Mouse (Mus musculus) olfactory bulb, adult 2 months (tissue): ENCODE measurements around the gene Gabpb2. TPM values are rescaled to one million over a fixed set of nuclear protein-coding genes. Genes with fewer than 3 reads are reported as not detected.

Source experiments
- H3K27ac ChIP-seq: fragments of 200-500 bp; 2 replicates; pipeline ENCODE4 v1.5.1; 2012; ENCODE audit warnings: low read depth, low read length; ENCODE audit not compliant: insufficient read depth
- H3K4me1 ChIP-seq: fragments of 200-500 bp; 2 replicates; pipeline ENCODE4 v1.6.1; 2012; ENCODE audit warnings: low read length; ENCODE audit not compliant: control insufficient read depth, insufficient read depth
- H3K4me3 ChIP-seq: fragments of 200-500 bp; 2 replicates; pipeline ENCODE4 v1.5.1; 2012; ENCODE audit warnings: mild to moderate bottlenecking, low read depth, low read length, moderate library complexity; ENCODE audit not compliant: insufficient read depth
- CTCF ChIP-seq: fragments of 200-500 bp; IDR thresholded peaks from 2 replicates; pipeline ENCODE4 v1.5.1; 2012; ENCODE audit warnings: low read depth, mild to moderate bottlenecking, low read length, moderate library complexity; ENCODE audit not compliant: insufficient read depth
- POLR2A ChIP-seq: fragments of 200-500 bp; IDR thresholded peaks from 2 replicates; pipeline ENCODE4 v1.6.1; 2012; ENCODE audit warnings: mild to moderate bottlenecking, low read depth, low read length, moderate library complexity; ENCODE audit not compliant: insufficient read depth
- whole genome bisulfite sequencing: fragments of 180-500 bp; shearing (Covaris S2); methylation state at CpG from one replicate; pipeline ENCODE4 v1.1.7; 2018; 5-methylcytosine and 5-hydroxymethylcytosine counted together
- polyA plus RNA-seq: library from polyadenylated mRNA; stranded (reverse); fragments of >200 nt; gene quantifications from 2 replicates; pipeline ENCODE4 v1.2.4, GENCODE M21; 2012; ENCODE audit warnings: low replicate concordance; ENCODE audit not compliant: missing spikeins, insufficient read depth, insufficient read length

The Gabpb2 gene
- polyA plus RNA-seq, 1 experiment: not detected

DNA sequence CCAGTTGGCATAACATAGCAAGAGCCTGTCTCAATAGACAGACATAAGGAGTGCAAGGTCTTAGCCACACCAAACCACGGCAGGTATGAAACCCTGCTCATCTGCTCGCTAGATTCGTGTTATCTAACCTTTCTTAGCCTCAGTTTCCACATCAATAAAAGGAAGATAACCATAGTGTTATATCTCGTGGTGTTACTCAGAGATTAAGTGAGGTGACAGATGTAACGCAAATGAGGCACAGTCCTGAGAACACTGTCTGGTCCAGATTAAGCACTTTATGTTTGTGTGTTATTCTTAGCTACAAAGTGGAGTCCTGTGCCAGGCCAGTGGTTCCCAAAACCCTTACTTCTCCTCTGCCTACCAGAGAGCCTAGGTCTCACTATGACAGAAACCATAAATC is 52.9 kb downstream of the Gabpb2 start:
- 86% methylated on average over 5 of the region's 5 CpGs for WGBS
- H3K27ac ChIP-seq: no peak overlapping the region
- H3K4me1 ChIP-seq: peaks cover 25% of the 10 kb centered on the region
- TF ChIP-seq POLR2A (no peak), CTCF (no peak)
- H3K4me3 ChIP-seq: no peak overlapping the region

DNA sequence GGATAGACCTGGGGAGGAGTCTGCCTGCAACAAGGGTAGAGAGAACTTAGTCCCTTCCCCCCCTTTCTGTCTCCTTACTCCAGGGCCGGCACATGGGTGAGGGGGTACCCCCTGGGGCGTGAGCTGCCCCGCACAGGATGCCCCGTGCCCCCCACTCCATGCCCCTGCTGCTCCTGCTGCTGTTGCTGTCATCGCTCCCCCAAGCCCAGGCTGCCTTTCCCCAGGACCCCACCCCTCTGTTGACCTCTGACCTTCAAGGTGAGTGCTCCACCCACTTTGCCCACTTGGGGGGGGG is 53.5 kb downstream of the Gabpb2 start:
- WGBS: 71% methylated on average over 5 of the region's 5 CpGs
- Histone ChIP-seq H3K4me1 (peaks cover 29% of the 10 kb centered on the region), H3K4me3 (no peak overlapping the region), H3K27ac (no peak overlapping the region)
- TF ChIP-seq POLR2A (no peak), CTCF (no peak)

DNA sequence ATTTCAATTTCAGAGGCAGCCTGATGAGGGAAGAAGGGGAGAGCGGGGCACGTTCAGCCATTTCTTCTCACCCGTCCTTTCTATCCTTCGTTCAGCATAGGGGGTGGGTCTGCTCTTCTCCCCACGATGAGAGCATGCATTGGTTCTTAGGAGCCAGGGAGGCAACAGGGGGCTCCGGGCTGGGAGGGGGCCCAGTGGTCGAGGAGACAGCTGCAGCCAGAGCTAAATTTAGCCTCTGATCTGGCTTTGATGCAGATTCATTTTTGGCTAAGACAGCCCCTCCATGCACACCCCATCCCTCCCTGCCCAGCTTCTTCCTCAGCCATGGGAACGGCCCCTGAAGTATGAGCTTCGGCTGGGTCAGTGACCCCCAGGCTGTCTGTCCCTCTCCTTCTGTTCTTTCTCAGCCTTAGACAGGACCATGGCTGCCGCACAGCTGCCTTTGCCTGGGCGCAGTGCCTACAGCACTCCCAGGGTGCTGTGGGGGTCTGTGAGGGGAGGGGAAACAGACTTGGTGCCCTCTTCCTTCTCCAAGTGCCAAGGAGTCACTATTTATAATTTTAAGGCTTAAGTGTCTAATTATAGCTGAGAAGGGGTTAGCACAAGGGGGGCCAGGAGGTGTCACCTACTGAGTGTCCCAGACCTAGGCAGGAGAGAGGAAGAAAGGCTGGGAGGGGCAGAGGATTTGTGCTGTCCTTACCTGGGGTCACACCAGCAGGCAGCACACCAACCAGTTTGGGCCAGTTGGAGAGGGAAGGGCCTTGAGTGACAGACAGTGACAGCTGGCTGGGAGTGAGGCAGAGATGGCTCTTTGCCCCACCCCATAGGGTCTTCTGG is 54.1 kb downstream of the Gabpb2 start:
- WGBS: 41% methylated on average over 11 of the region's 11 CpGs
- Histone ChIP-seq H3K4me3 (no peak overlapping the region), H3K27ac (0 out of 2 replicates have a peak overlapping the region, but pooled peaks have one; percentile 31), H3K4me1 (peaks cover 29% of the 10 kb centered on the region)
- no peak for TF ChIP-seq POLR2A
- no peak for TF ChIP-seq CTCF

DNA sequence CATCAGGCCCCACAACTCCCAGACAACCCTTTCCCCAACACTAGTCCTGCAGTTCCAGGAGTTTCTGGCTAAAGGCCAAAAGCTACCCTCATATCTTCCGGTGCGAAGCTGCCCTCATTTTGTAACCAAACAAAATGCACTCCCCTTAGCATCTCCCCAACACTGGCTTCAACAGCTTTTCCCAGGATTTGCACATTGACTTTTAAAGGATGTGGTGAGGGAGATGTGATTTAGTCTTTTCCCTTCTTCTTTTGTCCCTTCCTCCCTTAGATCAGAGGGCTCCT is 55.4 kb downstream of the Gabpb2 start:
- Histone ChIP-seq H3K27ac (peak overlapping the region; percentile 15; the same call in 1 of the 2 replicates), H3K4me1 (peaks cover 29% of the 10 kb centered on the region), H3K4me3 (no peak overlapping the region)
- WGBS: 35% methylated on average over 2 of the region's 2 CpGs
- TF ChIP-seq CTCF (no peak), POLR2A (no peak)

DNA sequence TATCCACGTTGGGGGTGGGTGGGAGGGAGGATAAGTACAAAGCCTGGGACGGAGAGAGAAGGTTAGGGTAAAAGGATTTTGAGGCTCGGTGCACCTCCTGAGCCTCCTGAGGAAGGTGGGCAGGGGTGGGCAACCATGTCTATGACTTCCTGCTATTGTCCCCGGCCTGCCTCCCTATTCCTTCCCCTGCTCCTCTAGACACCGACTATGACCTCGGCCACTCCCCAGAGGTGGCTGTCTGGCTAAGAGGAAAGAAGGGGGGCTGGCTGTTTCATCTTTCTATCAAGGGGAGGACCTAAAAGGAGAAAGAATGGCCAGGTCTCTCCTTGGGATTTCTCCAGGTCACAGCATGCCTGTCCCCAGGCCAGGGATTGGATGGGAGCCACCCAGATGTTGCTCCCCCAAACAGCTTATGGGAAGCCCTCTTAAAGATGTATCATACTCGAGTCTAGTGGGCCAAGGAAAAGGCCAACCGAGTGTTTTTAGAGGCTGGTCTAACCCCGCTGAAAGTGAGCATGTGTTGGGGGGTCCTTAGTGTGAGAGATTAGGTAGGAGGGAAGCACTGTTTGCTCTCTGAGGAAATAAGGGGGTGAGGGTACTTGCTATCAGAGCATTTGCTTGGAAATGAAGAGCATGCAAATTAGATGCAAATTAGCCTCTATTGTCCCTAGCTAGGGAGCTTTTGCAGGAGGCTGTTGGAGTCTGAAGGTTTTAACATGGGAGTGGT is 55.9 kb downstream of the Gabpb2 start:
- peaks cover 29% of the 10 kb centered on the region for H3K4me1 ChIP-seq
- H3K27ac ChIP-seq: peak overlapping the region; percentile 15; the same call in 1 of the 2 replicates
- TF ChIP-seq POLR2A: no peak
- TF ChIP-seq CTCF: no peak
- 12% methylated on average over 9 of the region's 9 CpGs for WGBS
- peak overlapping the region; percentile 84 for H3K4me3 ChIP-seq

DNA sequence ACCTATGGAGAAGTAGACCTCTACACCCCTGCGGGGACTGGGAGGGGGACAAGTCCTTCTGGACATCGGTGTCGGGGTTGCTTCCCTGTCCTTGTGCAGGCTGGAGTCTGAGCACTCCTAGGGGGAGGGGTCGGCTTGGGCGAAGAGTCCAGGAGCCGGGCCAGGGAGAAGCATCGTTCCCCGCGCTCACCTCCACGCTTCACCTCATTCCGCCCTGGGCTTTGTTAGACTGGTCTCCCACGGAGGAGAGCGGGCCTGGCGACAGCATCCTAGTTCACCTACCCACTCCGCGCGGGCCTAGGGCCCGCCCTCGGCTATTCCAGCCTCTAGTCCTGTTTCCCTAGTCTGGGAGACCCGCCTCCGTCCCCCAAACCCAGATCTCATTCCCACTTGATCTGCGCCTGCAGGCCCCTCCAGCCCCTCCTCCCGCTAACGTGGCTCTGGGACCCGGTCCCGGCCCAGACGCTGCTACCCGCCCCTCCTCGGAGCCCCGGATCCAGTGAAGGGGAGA is 56.6 kb downstream of the Gabpb2 start:
- peak overlapping the region; percentile 84 for H3K4me3 ChIP-seq
- peaks cover 29% of the 10 kb centered on the region for H3K4me1 ChIP-seq
- WGBS: under 1% methylated on average over 30 of the region's 30 CpGs
- 0 out of 2 replicates have a peak overlapping the region, but pooled peaks have one; percentile 17 for H3K27ac ChIP-seq
- TF ChIP-seq POLR2A (no peak), CTCF (no peak)

DNA sequence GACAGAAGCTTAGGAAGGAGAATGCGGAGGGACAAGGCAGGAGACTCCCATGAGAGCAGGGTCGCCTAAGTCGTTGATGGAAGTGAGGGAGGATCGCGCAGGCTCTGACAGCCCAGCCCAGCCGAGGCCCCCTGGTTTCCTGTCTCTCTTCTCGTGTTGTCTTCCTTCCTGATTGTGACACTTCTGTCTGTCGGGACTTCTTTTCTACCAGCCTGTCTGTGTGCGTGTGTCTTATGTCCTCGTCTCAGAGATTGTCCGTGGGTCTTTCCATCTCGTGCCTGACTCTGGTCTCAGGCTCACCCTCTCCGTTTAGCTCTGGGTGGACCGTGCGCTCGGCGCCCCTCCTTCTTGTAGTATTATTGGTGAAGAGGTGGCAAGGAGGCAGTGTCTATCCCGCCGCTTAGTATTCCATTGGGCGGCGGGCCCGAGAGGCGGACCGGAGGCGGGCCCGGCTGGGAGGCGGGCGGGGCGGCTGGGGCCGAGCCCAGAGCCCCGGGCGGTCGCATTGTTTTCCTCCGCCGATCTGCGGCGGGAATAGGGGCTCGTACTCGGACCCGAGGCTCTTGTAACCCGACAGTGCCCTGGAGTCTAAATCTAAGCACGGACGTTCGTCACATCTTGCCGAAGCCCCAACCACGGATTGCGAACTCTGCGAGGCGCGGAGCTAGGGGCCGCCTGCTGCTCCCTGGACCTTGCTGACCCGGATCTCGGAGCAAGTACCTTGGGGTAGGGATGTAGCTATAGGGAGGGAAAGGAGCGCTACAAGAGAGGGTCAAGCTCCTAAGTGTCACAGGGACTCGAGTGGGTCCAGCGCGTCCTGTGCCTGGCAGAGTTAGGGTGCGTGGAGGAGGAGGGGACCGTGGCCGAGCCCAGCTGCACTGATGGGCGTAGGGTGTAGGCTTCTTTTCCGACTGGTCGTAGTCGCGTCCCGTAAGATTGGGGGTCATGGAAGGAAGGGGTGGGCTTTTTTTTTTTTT is 57.4 kb downstream of the Gabpb2 start, which contains the start of gene Sema6c:
Gene Sema6c, plus strand, starts transcription at position 471 of the 977 bp plus-strand sequence.
- H3K27ac ChIP-seq: 0 out of 2 replicates have a peak within 1 kb of the TSS, but pooled peaks have one; percentile 17
- WGBS: under 1% methylated on average over 66 of the region's 66 CpGs
- H3K4me1 ChIP-seq: peaks cover 29% of the 10 kb centered on the region
- TF ChIP-seq POLR2A: peak; percentile 44
- TF ChIP-seq CTCF: no peak
- H3K4me3 ChIP-seq: peak within 1 kb of the TSS; percentile 84

DNA sequence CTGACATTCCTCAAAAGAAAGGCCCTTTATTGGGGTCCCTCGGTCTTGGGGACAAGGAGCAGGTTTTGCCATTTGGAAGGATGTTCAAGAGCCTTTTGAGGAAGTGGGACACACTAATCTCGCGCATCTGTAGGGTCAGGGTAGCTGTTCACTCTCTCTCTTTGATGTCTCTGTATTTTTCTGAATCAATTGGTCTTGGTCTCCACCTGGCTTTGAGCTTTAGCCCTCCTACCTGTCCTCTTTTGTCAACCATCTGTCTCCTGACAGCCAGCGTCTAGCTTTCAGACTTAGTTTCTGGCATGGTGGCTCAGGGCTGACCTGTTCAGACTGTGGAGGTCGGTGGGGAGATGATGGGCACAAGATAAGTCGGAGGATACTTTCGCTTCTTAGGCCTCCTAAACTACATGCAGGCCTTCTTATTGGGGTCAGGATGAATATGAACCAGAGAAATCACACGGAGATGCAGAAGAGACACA is 58.2 kb downstream of the Gabpb2 start:
- no peak for TF ChIP-seq CTCF
- peaks cover 29% of the 10 kb centered on the region for H3K4me1 ChIP-seq
- peak overlapping the region; percentile 84 for H3K4me3 ChIP-seq
- no peak overlapping the region for H3K27ac ChIP-seq
- 35% methylated on average over 8 of the region's 8 CpGs for WGBS

DNA sequence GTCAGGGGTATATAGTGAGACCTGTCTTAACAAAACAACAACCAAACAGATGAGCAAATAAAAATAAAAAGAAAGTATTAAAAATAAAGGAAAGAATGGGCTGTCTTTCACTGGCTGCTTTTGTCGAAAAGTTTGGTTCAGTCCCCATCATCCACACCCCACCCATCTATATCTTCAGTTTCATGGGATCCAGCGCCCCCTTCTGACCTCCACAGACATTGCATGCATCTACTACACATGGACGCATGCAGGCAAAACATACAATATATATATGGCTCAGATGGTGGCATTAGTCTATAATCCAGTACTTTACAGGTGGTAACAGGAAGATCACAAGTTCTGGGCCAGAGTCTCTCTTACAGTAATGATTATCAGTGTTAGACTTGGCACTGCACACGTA is 63.8 kb downstream of the Gabpb2 start:
- TF ChIP-seq POLR2A: no peak
- TF ChIP-seq CTCF: no peak
- Histone ChIP-seq H3K4me3 (no peak overlapping the region), H3K4me1 (no peaks in the 10 kb centered on the region), H3K27ac (no peak overlapping the region)
- 40% methylated on average over 4 of the region's 4 CpGs for WGBS
